Mouse (Mus musculus) frontal cortex, postnatal 25 days (tissue): ENCODE data around the gene Cbr2.
"Not testable (repeated sequence)": the region's sequence is repeated elsewhere in the genome, so short reads cannot be mapped to it uniquely, and the experiment has no call there.

Source experiments
- DNase-seq, 2 experiments: peaks; one replicate each; pipeline ENCODE4 v3.0.0; 2022; ENCODE audit warnings: low spot score in 2 of 2

Cbr2 gene

DNA sequence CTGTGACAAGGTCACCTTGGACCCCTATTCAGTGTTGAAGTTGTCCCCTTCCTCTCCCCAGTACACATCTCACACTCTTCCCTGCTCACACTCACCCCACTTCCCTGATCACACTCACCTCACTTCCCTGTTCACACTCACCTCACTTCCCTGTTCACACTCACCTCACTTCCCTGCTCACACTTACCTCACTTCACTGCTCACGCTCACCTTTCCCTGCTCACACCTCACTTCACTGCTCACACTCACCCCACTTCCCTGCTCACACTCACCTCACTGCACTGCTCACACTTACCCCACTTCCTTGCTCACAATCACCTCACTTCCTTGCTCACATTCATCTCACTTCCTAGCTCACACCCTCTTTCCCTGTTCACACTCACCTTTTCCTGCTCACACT is 519 bp downstream of the Cbr2 start:
- no peak for DNase-seq

DNA sequence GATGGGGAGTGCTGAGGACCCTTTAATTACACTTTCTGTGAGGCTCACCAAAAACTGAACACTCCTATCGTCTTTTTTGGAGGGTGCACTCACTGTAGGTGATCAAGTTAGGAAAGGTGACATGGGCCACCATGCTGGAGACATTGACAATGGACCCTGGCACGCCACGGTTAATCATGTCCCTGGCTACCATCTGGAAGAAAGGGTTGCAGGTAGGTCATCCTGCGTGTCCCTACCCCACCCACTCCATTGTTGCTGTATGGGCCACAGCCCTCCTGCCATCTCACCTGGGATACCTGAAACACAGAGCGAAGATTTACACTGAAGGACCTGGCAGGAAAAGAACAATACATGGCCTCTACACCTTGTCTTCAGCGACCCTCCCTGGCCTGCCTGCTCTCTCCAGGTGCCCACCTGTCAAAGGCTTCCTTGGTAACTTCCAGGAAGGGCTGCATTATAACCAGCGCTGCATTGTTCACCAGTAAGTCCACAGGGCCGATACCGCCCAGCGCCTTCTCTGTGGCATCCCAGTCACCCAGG is 1.5 kb downstream of the Cbr2 start:
- DNase-seq = no peak

DNA sequence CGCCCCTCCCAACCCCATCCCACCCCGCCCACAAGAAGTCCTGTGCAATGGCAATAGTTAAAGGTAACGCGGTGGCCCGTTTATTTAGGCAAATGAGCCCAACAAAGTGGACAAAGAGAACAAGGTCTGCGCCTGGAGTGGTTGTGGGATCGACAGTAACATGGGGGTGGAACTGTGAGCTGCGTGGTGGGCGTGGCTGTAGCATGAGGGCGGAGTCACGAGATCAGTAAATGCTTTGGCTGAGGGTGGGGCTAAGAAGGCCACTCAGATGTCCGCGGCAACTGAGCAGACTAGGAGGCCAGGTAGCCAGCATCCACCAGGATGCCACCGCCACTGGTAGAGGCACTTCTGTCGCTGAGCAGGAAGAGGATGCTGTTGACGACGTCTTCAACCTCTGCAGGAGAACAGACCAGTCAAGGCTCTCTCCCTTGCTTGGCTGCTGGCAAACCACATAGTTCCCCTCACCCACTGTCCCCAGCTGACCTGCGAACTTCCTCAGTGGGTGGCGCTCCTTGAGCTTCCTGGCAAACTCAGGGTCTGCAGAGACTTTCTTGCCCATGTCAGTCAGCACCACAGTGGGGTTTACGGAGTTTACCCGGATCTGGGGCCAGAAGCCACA is 2.4 kb downstream of the Cbr2 start:
- DNase-seq = not testable (repeated sequence)

DNA sequence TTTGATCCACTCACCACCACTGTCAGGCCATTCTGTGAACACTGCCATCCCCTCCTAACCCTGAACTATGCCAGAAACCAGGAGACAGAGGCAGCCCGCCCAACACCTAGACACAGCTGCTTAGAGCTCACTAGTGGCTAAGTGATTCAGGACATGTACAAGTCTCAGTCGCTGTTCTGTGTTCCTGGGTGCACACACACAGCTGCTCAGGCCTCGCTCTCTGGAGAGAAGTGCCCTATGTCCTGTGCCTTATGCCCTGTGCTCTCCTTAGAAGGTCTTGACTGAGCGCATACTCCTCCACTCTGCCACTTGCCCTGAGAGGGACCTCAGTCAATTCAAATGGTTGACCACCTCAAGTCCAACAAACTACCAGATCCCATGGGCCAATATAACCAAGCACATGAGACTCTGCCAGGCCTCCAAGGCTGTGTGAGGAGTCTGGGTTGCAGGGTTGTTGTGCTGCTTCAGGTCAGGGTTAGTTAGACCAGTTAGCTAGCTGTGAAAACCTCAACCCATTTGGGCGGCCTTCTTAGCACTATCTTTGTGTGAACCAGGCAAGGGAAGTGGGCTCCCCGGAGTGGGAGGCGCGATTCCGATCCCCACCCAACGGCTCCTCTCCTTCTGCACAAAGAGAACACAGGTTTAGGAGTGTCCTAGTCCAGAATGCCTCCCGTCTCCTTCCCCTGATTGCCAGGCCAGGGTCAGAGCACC is 3.2 kb downstream of the Cbr2 start:
- no peak for DNase-seq

DNA sequence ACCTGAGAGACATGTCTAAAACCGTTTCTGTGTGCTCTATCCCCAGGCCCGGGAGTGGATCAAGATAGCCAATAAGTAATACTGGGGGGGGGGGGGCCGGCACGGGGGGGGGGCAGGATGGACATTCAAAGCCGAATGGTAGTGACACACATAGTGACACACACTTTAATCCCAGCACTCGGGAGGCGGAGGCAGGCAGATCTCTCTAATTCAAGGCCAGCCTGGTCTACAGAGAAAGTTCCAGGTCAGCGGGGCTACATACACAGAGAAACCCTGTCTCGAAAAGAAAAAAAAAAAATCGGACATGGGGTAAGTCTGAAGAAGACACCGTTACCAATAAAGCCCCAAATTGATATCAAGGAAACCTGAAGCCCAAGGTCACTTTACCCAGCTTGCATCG is 4.3 kb downstream of the Cbr2 start:
- DNase-seq = no peak

DNA sequence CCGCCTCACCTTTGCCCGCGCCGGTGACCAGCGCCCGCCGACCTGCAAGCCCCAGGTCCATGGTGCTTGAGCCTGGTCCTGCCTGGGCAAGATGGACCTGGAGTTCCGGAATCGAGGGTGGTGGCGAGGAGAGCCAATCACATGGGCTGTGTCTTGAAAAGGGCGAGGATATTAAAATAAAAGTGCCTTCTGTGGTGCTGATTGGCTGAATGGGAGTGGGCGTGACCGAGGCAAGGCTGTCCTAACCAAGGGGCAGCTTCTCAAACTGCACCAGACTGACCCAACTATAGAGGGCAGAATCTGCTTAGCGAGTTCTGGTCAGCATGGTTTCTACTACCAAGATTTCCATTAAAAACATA is 4.8 kb downstream of the Cbr2 start, which contains the start of gene Dcxr:
Dcxr (minus strand) TSS at position 113 of the 359 bp plus-strand sequence.
- peak in 1 of 2 experiments; percentile 49 for DNase-seq

DNA sequence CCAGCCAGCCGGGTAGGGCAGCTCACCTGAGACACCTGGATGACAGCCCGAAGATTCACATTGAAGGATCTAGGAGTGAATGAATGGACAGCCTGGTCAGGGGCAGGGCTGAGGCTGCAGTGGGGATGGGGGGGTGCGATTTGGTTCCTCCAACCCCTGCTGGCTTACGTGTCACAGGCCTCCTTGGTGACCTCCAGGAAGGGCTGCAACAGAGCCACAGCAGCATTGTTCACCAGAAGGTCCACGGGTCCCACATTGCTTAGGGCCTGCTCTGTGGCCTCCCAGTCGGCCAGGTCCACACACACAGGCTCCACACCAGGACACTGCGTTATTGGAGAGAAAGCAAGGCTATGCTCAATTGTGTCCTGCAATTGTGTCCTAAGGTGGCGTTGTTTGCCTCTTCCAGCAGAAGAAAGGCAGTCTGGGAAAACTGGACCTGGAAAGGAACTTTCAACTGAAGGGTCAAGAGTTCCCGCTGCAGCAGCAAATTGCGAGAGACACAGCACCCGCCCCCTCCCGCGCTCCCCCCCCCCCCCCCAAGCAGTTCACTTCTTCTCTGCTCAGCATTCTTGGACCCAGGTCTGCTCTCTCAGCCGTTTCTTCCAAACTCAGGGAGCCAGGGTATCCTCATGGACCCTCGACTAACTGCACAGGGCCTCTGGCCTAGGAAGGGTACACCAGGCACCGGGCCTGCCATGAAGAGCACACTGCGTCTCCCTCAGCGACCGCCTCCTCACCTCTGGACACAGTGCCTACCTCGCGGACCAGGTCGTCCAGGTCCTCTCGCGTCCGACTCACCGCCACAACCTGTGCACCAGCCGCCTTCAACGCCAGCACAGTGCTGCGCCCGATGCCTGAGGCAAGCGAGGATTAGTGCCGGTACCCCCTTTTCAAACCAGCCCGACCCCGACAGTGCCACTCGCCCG is 5.4 kb downstream of the Cbr2 start:
- DNase-seq = no peak

DNA sequence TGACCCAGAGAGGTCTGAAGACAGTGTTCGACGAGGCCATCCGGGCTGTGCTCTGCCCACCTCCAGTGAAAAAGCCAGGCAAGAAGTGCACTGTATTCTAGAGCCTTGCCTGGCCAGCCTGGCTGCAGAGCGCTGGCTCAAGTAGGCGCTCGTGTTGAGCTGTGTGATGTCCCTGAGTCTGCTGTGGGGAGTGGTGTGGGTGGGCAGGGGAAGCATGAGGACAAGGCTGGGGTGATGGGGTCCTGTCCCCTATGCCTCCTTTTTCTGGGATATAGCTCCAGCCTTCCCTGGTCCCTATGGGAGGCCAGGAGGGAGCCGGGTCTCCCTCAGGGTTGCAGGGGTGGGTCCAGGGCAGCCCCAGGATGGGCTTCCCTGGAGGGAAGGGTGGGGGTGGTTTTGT is 8.4 kb downstream of the Cbr2 start:
- no peak for DNase-seq

DNA sequence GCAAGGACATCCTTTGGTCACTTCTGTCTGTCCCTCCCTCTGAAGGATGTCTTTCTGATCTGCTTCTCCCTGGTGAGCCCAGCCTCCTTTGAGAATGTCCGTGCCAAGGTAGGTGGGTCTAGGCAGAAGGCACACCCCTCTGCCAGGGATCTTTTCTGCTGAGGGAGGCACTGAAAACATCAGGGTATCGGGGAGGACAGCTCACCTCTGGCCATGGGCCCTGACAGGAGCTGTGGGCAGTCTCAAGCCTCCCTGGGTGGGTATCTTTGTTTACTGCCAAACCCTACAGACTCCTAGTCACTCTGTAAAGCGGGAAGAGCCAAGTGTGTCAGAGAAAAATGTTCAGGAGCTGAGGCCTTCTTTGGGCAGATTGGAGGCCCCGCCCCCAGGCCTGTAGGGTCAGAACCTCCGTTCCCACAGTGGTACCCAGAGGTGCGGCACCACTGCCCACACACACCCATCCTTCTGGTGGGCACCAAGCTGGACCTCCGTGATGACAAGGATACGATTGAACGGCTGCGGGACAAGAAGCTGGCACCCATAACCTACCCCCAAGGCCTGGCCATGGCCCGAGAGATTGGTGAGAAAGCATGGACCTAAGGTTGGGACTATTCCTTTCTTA is 9.0 kb downstream of the Cbr2 start:
- no peak for DNase-seq

DNA sequence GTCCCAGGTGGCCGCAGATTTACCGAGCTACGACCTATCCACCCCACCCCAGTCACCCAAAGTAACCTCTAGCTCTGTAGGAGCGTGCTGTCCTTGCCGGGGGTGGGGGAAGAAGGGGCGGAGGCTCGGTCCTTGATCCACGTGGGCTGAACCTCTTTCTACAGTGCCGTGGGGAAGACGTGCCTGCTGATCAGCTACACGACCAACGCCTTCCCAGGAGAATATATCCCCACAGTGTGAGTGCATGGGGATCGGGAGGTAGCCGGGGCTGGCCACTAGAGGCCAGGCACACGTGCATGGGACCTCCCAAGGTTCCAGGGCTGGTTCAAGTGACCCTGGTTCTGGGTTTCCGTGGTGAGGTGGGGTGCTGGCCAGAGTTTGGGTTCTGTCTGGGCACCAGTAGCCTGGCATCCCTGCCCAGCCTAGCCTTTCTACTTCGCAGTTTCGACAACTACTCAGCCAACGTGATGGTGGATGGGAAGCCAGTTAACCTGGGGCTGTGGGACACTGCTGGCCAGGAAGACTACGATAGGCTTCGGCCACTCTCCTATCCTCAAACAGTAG is 9.8 kb downstream of the Cbr2 start:
- no peak for DNase-seq

DNA sequence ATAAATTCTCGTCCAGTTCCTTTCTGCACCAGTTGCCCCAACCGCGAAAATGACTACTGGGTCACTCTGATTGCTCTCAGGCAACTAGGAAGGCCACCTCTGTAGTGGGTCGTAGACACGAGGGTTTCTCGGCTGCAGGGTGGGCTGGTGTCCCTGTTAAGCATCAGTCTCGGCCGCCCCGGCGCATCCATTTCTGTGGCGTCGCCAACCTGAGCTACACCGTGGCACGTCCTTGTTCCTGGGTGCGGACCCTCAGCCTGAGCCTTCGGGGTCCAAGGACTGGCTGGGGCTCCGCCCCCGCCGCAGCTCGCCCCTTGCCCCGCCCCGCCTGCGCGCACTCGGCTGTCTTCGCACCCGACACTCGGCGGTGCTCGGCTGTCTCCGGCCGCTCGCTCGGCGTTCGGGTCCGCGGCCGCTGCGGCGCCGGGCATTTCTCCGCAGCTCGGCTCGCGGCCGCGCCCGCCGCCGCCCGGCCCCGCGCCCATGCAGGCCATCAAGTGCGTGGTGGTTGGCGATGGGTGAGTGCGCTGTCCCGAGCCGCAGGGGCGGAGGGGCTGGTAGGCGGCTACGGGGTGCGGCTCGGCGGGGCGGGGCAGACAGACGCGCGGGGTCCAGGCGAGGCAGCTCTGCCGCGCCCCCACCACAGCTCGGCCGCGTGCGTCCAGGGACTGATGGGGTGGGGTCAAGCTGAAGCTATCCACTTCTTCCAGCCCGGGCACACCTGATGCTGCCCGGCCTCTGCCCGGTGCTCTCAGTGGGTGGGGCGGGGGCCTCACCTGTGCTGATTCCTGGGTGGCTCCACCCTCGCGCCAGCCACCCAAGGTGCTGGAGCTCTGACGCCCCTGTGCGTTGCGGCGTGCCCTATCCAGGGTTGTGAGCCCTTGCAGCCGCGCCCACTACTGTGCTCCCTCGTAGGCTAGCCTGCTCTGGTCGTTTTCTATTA is 10.5 kb downstream of the Cbr2 start, which contains the start of gene Rac3:
Rac3 (plus strand) TSS at position 347 of the 943 bp plus-strand sequence.
- DNase-seq = peak in 1 of 2 experiments; percentile 43

DNA sequence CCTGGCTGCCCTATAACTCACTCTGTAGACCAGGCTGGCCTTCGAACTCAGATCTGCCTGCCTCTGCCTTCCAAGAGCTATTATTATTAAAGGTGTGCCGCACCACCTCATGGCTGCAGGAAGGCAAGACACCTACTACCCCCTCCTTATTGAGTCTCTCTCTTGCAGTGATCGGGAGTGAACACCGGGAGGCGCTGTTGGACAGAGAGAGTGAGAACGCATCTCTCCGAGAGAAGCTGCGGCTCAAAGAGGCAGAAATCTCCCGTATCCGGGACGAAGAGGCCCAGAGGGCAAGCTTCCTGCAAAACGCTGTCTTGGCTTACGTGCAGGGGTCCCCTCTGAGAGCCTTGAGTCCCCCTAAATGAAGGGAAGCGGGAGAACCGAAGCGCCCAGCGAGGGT is 11.5 kb downstream of the Cbr2 start:
- DNase-seq = peak; percentile 81

DNA sequence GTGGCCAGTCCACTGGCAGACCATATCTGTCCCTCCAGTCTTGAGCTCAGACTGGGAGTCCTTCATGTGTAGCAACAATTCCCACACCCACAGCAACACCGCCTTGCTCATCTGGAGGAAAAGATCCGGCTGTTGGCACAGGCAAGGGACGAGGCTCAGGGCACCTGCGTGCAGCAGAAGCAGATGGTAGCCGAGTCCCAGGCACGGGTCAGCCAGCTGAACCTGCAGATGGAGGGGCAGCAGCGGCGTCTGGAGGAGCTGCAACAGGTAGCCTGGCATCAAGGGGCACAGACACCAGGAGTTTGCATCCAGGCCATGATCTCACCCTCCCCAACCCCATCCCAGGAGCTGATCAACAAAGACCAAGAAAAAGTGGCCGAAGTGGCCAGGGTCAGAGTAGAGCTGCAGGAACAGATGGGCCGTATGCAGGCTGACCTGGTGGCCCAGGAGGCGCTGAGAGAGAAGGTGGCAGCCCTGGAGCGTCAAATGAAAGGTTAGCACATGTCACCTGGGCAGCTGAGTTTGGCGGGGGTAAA is 12.0 kb downstream of the Cbr2 start:
- DNase-seq = no peak

DNA sequence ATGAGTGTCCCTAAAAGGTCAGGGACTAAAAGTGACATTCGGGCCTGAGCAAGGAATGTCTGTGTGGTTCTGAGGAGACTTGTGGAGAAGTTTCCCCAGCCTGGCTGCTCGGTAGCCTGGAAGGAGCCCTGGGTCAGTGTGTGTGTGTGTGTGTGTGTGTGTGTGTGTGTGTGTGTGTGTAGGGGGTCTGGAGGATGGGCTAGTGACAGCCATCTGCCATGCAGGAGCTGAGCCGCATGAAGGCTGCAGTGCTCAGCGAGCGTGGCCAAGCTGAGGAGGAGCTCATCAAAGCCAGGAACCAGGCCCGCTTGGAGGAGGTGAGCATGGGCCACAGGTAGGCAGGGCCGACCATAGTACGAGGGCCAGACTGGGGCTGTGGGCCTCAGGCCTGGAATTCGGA is 12.7 kb downstream of the Cbr2 start:
- no peak for DNase-seq

DNA sequence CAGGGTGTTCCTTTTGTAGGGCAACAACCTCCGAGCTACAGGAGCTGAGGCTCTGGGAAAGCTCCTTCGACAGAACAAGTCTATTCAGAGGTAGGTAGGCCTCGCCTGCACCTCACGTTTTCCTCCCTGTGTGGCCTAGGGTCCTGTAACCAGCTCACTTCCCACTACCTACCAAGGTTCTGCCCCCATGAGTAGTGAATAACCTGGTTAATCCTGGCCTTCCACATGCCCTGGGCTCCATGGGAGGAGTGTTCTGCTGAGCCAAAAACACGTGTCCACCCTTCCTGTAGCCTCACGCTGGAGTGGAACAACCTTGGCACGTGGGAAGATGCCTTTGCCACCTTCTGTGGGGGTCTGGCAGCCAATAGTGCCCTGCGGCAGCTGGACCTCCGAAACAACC is 16.8 kb downstream of the Cbr2 start:
- DNase-seq = no peak

DNA sequence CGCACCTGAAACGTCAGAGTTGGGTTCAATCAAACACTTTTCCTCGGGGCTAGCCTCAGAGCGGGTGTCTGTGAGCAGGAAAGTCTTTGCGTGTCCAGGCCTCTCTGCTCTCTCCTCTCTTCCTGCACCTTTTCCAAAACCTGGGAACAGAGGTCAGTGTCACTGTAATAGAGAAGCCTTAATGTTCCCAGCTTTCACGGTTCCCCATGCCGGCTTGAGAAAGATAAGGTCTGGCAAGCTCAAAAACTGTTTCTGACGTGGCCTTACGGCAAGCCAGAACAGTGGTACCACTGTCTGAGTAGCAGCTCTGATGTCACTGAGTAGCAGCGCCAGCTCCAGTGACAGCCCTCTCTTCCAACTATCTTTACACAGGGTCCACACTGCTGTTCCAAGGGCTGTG is 17.4 kb downstream of the Cbr2 start:
- no peak for DNase-seq

DNA sequence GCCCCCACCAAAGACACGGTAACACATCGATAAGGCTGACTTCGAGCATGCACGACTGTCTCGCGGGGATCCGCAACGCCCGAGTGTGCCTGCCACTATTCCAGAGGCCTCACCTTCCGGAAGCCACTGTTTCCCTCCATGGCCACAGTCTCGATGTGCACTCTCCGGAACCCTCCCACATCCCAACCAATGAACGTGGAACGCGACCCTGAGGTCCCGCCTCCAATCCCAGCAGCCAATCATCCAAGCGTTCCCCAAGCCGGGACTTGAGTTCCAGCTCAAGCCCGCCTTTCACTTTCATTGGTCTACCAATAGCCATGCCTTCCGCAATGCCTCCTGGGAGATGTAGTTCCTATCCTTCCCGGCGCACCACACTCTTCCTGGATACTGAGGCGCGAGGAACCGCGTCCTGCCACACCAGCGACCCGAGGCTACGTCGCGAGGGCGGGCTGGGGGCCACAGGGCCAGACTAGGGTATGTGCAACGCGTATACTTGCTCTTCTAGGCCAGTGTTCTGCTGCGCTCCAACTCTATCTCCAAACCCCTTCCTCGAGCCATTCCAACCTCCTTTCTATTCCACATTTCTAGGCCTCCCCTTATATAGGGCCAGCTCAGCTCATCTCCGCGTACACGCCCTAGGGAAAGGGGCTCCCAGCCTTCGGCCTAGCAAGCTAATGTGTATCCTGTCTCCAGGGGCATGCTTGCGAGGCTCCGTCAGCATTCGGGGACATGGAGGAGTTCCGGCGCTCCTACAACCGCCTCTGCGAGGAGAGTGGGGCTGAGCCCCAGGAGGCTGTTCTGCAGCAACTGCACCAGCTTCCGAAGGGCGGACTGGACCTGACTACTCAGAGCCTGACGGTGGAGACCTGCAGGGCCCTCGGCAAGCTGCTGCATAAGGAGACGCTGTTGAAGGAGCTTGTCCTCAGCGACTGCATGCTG is 18.1 kb downstream of the Cbr2 start, which contains the start of the genes Cenpx and Lrrc45:
Cenpx (minus strand) TSS at position 159 of the 939 bp plus-strand sequence.
Lrrc45 (plus strand) TSS at position 346 of the 939 bp plus-strand sequence.
- DNase-seq = peak; percentile 87 to 97

DNA sequence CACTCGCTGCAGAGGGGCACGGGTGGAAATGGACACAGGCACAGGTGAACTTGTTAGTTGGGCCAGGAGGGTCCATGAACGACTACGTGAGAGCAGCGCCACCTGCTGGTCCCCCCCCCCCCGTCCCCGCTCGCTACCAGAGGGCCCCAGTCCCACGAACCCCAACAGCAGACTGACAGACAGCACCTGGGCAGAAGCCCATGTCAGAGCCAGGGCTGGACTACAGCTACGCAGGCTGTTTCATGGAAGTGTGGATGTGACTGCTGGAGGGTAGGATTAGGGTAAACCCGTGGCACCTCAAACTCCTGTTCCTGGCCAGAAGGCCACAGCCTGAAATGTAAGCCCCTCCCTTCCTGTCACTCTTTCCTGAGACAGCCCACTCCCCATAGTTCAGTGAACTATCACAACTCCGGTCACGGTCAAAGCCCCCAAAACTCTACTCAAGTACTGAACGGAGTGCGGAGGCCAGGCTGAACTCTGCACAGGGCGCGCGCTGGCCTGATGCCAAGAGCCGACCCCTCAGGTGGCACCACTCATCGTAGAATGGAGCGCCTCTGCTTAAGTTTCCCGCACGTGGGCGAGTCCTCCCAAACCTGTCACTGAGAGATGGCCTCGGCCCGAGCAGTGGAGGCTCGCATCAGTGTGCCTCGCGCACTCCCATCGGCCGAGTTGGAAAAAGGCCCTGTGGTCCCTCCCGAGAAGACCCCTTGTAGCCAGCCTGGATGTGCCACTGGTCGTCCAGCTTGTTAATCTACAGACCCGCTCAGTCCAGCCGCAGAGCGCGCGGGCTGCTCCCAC is 18.9 kb downstream of the Cbr2 start:
- peak in 1 of 2 experiments; percentile 50 for DNase-seq
